Mouse (Mus musculus): Measurements from ENCODE around the gene Ccdc60.

GRCm38 (mm10) chr5:116312111-116312737 lies 23.4 kb upstream of the Ccdc60 start:
- TF ChIP-seq CTCF (IDR thresholded peaks at IDR 0.05; ENCODE audit: low read depth) = no peak
- TF ChIP-seq EP300 (IDR thresholded peaks at IDR 0.05; ENCODE audit: low read depth) = no peak

Data from heart, postnatal 0 days (tissue).